Mouse (Mus musculus) frontal cortex, postnatal 36 days (tissue): ENCODE data around the gene Cib4.
A peak's percentile ranks its signal among the peaks of the same experiment; 100 is the strongest.

ENCODE experiments used
- DNase-seq, 2 experiments: peaks; one replicate each; pipeline ENCODE4 v3.0.0; 2022; ENCODE audit warnings: low spot score in 2 of 2

Cib4 gene

GRCm38 (mm10) chr5:30442196-30442595 lies 103.4 kb downstream of the Cib4 start:
- peak in 1 of 2 experiments; percentile 22 for DNase-seq

DNA sequence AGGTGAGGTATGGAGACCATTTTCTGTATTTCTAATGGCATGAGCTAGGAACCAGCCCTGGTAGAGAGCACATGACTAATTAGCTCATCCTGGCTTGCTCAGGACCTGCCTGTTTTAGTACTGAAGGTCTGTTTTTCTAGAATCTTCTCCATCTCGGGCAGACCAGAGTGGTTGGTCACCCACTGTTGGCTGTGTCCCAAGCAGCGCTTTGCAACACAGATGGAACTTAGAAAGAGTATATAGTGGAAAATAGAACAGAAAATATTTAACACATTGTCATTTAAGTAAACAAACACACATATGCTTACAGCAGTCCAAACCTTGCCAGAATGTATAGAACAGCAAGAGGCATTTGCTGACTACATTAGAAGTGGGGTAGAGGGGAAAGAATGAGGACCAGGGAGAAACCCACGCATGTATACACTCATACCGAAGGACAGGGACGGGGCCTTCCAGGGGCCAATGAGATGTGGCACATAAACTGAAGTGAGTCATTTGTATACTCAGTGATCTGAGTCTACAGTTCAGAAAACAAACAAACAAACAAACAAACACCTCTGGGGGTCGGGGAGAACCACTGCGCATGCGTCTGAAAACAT lies 105.2 kb downstream of the Cib4 start:
- DNase-seq, result no peak

- no peak for DNase-seq
These were observed 106.7 kb downstream of the Cib4 start for GRCm38 (mm10) chr5:30438931-30439330.
